Mouse (Mus musculus): ENCODE results near the gene Gm26920. TPM values are rescaled to one million over a fixed set of nuclear protein-coding genes. Genes with fewer than 3 reads are reported as not detected.

The Gm26920 gene
- polyA plus RNA-seq, 1 experiment: not detected

DNA sequence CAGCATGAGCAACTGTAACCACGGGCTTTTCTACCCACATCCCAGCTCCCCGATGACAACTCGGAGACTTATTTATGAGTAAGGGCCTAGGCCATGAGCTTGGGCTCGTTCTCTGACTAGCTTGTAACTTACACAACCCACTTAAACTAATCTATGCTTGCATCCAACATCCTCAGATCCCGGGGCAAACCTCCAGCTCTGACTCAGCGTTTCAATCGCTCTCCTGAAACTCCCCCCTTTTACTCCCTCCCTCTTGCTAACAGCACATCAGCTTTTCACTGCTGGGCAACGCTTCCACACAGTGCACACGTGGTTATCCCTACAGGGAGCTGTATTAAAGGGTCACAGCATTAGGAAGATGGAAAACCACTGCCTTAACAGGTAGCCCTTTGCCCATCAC is 3.7 kb downstream of the Gm26920 start:
- TF ChIP-seq GATA1 (IDR thresholded peaks at IDR 0.05; ENCODE audit: low read length): no peak

DNA sequence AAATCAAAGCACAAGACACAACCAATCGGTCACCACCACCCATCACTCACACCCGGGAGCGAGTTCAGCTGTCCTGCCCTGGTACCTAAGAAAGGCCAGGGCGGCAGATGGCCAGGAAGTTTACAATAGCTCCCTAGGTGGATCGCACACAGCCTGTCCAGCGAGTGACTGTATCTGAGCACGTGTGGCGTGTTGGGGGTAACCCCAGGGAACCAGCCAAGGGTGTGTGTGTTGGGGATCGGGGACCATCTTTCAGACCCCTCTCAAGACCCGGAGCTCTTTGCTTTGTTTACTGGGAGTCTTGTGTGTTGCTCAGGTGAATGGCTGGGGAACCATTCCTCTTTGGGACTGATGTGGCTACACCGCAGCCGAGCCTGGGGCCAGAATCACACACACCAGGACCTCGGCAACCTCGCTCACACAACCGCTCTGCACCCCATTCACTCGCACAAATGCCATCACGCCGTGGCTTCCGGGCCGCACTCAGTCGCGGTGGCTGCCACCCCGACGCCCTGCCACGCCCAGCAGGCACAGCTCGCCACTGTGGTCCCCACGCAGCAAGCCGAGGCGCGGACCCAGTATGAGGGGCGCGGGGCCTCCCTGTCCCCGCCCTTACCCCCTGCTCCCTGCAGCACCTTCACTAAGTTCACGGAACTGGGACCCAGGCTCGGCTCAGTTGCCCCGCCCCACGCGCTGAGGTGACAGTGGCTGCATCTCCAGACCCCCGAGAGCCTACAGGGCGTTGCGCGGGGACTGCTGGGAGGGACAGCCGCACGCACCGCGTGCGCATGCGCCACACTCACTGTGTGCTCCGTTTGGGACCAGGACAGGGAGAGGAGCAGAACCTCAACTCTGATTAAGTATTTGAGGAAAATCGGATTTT is 17.8 kb downstream of the Gm26920 start, which contains the start of gene Zfp82:
Gene Zfp82 (minus strand): TSS at position 755 of the 883 bp plus-strand sequence.
- TF ChIP-seq GATA1 (IDR thresholded peaks at IDR 0.05; ENCODE audit: low read length): no peak

DNA sequence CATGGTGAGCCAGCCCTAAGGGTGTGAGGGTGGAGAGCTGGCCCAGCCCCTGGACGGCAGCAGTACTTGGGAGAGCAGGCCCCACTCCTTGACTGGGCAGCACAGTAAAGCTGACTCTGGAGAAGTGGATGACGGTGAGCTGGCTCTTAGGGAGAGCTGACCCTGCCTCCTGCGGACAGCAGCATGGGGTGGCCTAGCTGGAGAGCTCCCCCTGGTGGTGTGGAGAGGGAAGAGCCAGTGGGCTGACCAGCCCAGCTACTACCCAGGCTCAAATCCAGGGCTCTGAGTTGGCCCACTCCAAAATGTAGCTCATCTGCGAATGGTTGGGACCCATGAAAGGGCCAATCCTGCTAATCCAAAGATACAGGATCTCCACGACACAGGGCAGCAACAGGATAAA is 25.6 kb downstream of the Gm26920 start:
- no peak for TF ChIP-seq GATA1 (IDR thresholded peaks at IDR 0.05; ENCODE audit: low read length)

DNA sequence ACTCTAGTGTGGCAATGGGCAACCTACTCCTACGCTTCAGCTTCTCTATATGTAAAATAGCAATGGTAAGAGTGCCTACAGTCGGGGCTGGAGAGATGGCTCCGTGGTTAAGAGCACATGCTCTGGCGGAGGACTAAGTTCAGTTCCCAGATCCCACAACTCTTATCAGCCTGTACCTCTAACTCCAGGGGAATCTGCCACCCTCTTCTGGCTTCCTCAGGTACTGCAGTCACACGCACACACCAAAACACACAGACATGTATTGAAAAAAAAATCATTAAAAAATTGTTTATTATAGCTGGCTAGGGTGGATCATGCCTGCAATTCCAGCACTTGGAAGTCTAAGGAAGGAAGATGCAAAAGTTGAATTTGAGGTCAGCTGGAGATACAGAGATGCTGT is 27.7 kb downstream of the Gm26920 start:
- TF ChIP-seq GATA1 (IDR thresholded peaks at IDR 0.05; ENCODE audit: low read length): no peak

DNA sequence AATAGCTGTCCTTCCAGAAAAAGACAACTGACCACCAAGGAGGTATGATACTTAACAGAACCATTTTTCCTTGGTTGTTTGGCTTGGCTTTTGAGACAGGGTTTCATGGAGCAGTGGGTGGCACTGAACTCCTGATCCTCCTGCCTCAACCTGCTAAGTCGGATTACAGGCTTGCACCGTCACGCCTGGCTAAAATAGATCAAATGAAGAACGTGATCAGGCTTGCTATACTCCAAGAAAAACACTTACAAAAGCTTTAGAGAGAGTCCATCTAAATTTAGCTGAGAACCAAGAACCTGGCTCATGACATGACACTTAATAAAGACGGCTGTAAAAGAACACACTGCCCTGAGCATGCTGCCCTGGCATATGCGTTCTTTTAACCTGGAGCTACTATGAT is 29.9 kb downstream of the Gm26920 start:
- TF ChIP-seq GATA1 (IDR thresholded peaks at IDR 0.05; ENCODE audit: low read length): no peak

DNA sequence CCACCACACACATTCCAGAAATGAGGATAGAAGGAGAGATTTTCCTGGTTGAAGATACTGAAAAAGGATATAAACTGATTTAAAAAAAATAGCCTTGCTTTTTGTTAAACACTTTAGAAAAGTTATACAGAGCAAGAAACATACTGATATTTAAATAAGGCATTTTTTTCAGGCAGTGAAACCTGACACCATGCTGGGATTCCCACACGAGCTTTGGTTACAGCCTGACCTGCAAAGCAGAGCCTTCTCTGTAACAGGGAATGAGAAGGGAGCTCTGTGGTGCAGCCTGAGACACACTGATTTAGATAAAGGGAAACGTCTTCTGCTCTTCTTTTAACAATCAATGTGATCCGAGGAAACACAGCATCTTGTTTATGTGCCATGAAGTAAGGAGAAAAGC is 36.6 kb downstream of the Gm26920 start:
- no peak for TF ChIP-seq GATA1 (IDR thresholded peaks at IDR 0.05; ENCODE audit: low read length)

DNA sequence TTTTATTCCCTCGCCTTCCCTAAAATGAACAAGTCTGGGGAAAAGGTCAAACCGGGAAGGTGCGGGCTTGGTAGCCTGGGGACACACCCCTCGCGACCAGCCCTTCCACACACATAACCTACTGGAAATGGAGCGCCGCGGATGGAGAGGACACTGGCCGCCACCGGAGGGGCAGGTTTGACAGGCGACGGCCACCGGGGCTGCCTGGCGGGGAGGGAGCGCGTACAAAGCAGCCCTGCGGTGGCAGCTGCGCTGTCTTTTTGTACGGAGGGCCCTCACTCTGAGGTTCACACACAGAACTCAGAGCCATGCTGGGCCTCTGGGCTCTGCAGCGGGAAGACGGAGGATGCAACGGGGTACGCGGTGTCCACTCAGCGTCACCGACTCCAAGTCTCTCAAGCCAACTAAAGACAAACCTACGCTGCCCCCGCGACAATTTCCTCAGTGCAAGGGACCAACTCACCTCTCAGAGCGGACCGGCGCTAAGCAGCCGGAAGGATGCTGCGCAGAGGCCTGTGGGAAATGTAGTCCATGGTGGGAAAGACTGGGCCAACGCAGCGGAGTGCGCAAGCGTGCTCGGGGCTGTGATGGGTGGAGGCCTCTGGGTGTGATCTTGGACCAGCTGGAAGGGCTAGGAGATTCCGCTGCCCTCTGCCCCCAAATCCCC is 39.2 kb downstream of the Gm26920 start, which contains the start of gene Zfp14:
Gene Zfp14 (minus strand): TSS at position 499 of the 667 bp plus-strand sequence.
- TF ChIP-seq GATA1 (IDR thresholded peaks at IDR 0.05; ENCODE audit: low read length): no peak

DNA sequence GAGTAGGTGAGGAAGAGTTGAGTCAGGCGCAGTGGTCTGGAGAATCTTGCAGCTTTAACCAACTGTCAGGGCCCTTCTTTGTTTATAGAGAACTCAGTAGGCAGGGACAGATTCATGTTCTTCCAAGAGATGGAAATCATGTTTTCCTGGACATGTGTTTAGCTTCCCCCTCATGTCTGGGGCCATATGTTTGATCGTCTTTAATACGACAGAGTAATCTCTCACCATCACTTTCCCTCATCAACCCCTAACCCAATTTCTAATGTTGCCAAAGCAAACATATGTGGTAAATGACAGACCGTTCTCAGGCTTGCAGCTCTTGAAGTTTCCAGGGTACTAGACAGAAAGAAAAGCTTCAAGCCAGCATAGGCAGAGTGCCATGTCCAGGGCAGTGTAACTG is 42.1 kb downstream of the Gm26920 start:
- TF ChIP-seq GATA1 (IDR thresholded peaks at IDR 0.05; ENCODE audit: low read length): no peak

DNA sequence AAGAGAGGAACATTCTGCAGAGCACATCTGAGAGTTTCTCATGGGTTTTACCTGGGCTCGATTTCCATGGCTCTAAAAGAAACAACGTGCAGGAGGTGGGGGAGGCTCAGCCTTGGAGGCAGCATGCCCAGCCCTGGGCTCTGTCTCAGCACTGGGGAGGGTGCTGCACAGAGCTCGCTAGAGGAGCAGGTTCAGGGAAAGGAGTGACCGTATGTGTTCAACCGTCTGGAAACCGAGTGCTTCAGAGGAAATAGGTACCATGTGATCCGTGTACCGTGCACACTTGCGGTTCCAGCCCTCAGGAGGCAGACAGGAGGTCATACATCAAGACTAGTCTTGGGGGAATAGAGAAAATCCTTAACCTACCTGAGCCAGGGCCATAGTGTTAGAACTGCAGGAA is 45.9 kb downstream of the Gm26920 start:
- TF ChIP-seq GATA1 (IDR thresholded peaks at IDR 0.05; ENCODE audit: low read length): no peak

DNA sequence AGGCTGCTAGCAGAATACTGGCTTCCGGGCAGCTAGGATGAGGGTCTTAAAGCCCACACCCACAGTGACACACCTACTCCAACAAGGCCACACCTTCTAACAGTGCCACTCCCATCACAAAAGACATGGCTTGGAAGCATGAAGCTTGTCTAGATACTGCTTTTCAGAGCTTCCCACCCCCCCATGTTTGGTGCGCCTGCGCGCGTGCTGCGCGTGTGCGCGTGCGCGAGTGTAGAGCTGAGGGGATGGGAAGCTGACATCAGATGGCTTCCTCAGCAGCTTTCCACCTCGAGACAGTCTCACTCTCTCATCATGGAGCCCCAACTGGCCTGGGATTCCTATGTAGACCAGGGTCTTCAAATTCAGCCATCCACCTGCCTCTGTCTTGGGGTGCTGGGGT is 55.9 kb downstream of the Gm26920 start:
- no peak for TF ChIP-seq GATA1 (IDR thresholded peaks at IDR 0.05; ENCODE audit: low read length)

DNA sequence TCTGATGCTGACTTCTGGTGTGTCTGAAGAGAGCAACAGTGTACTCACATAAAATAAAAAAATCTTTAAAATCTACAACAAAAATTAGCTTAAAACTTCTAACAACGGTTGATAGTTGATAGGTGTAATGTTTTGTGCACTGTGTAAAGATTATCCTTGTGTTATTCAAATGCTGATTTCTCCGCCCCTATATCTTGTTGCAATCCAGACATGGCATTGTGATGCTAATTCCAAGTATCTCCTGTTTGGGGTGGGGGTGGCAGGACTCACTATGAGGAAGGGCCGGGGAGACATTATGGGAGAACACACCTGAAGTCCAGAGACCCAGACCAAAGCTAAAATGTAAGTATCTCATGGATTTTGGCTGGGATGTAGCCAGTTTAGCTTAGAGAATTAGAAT is 58.8 kb downstream of the Gm26920 start:
- no peak for TF ChIP-seq GATA1 (IDR thresholded peaks at IDR 0.05; ENCODE audit: low read length)

DNA sequence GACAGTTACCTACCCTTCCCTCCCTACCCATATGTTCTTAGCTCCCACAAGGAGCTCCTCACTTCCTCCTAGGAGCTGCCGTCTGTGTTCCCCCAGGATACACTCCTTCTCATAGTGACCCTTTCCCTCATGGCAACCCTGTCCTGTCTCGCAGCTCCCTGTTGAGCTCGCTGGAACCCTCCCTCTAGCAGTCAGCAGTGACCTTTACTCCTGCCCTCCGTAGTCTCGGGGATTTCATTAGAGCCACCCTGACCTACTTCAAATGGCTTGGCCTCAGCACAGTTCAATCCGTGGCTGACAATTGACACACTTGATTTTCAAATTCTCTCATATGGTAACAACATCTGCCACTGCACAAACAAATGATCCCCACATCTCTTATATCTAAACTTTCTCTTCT is 59.5 kb downstream of the Gm26920 start:
- TF ChIP-seq GATA1 (IDR thresholded peaks at IDR 0.05; ENCODE audit: low read length): no peak

DNA sequence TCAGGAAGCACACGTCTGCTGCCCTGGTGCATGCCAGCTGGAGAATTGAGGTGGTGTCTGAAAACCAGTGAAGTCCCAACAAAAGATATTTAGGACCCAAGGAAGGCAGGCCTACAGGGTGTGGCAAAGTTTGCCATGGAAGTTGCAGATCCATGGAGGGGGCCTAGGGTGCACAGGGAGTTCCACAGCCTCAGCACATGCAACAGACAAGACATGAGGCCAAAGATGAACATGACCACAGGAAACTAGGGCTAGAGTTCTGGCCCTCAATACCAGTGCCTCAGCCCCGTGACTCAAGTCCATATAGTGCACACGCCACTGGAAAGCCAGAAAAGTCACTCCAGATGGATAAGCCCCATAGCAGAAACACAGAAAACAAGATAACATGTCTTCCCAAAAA is 61.6 kb downstream of the Gm26920 start:
- TF ChIP-seq GATA1 (IDR thresholded peaks at IDR 0.05; ENCODE audit: low read length): no peak

DNA sequence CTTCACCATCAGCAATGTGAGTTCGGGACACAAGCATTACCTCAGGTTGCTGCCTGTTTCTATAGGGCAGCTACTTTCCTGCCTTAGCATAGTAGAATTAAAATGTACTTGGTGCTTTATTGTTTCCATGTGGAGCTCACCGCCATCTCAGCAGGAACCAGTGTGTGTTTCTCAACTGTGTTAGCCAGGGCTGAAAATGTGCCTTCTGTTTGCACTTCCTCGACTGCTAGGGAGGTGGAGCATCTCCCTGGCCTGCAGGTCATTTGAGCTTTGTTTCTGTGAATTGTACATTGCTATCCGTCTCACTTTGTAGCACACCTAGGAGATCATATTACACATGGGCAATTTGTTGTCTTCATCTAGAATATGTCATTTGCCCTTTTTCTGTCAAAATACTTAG is 62.9 kb downstream of the Gm26920 start:
- TF ChIP-seq GATA1 (IDR thresholded peaks at IDR 0.05; ENCODE audit: low read length): no peak

DNA sequence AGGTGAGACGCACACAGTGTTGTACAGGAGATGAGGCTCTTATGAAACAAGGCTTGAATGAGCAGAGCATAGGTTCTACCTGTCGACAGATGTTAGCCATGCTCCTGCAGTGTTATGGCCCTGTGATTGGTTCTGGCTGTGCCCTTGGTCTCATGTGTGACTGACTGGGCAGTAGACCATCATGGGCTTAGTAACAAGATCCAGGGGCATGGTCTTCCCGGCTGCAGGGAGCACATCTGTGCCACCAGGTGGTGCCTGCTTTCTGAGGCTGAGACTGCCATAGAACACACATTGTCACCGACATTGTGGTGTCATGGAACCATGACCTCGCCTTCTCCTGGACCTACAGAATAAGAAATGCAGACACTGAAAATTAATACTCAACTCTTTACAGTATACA is 64.9 kb downstream of the Gm26920 start:
- TF ChIP-seq GATA1 (IDR thresholded peaks at IDR 0.05; ENCODE audit: low read length): no peak

DNA sequence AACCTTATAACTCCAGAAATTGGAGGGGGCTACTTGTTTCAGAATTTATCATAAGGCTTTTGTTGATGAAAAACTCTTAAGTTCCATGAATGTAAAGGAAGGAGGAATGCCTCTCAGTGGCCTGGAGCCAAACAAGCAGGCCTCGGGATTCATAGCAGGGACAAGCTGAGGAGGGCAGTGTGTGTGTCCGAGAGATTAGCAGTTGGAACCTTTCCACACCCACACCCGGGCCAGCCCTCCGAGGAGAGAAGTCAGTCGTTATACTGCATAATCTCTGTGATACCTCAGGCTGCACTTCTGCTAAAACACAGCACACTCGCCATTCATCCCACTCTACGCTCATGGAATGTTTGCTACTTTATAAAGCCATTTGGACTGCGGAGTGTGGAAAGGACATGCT is 66.4 kb downstream of the Gm26920 start:
- TF ChIP-seq GATA1 (IDR thresholded peaks at IDR 0.05; ENCODE audit: low read length): no peak

DNA sequence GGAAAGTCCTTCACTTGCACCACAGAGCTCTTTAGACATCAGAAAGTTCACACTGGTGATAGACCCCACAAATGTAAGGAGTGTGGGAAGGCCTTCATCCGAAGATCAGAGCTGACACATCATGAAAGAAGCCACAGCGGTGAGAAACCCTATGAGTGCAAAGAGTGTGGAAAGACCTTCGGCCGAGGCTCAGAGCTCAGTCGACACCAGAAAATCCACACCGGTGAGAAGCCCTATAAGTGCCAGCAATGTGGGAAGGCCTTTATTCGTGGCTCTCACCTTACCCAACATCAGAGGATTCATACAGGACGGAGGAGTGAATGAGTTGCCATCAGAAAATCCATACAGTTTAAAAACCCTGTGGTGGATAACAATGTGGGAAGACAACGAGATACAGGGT is 66.9 kb downstream of the Gm26920 start:
- TF ChIP-seq GATA1 (IDR thresholded peaks at IDR 0.05; ENCODE audit: low read length): no peak
